In the genomic region with DNA sequence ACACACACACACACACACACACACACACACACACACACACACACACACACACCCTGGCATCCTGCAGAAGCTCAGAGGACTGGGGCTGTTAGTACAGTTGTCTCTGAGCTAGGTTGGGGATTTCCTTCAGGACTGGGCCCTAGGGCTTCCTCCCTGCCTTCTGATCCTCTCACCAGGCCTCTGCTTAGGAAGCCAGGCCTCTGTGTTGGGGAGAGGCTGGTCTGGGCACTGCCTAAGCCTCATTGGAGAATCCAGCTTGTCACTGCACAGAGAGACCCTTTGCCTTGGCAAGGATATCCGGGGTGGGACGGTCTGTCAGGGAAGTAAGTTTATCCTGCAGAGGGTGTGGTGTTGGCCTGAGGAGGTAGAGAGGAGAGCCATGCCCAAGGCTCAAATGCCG, we compare ENCODE assay signal across 8 mouse cellular contexts. TPM values are rescaled to one million over a fixed set of nuclear protein-coding genes. Genes with fewer than 3 reads are reported as not detected.
A peak's percentile ranks its signal among the peaks of the same experiment; 100 is the strongest.
DNase-seq lines count a peak whose midpoint lies in the region; ATAC-seq and TF ChIP-seq lines count a peak whose summit lies in the region.

No protein-coding gene starts in this region.

- no peaks in the 10 kb centered on the region for H3K36me3 ChIP-seq in midbrain, embryonic 11.5 days (ENCODE audit: control insufficient read depth, insufficient read depth, low read length)
- no peaks in the 10 kb centered on the region for H3K36me3 ChIP-seq in midbrain, embryonic 15.5 days (replicated peaks)
- no peaks in the 10 kb centered on the region for H3K36me3 ChIP-seq in heart, embryonic 15.5 days
- H3K36me3 ChIP-seq in liver, embryonic 14.5 days (replicated peaks; ENCODE audit: control insufficient read depth, insufficient read depth, low read depth) = no peaks in the 10 kb centered on the region
- H3K36me3 ChIP-seq in stomach, embryonic 15.5 days = no peaks in the 10 kb centered on the region

- H3K9ac ChIP-seq in midbrain, embryonic 11.5 days (ENCODE audit: low read length) = 0 out of 2 replicates have a peak overlapping the region, but pooled peaks have one; percentile 7
- no peak overlapping the region for H3K9ac ChIP-seq in midbrain, embryonic 15.5 days
- peak overlapping the region; percentile 80 for H3K9ac ChIP-seq in heart, embryonic 15.5 days
- H3K9ac ChIP-seq in liver, embryonic 14.5 days (replicated peaks) = 0 out of 2 replicates have a peak overlapping the region, but pooled peaks have one; percentile 7
- peak overlapping the region; percentile 85; the same call in 1 of the 2 replicates for H3K9ac ChIP-seq in stomach, embryonic 15.5 days

- H3K4me2 ChIP-seq in midbrain, embryonic 11.5 days = no peak overlapping the region
- no peak overlapping the region for H3K4me2 ChIP-seq in midbrain, embryonic 15.5 days
- H3K4me2 ChIP-seq in heart, embryonic 15.5 days = peak overlapping the region; percentile 78
- H3K4me2 ChIP-seq in liver, embryonic 14.5 days (ENCODE audit: low read depth) = peak overlapping the region; percentile 94
- H3K4me2 ChIP-seq in stomach, embryonic 15.5 days = peak overlapping the region; percentile 66

- no peak overlapping the region for H3K4me3 ChIP-seq in midbrain, embryonic 11.5 days (ENCODE audit: low read depth, low read length)
- H3K4me3 ChIP-seq in midbrain, embryonic 15.5 days = no peak overlapping the region
- peak overlapping the region; percentile 70 for H3K4me3 ChIP-seq in heart, embryonic 15.5 days
- peak overlapping the region; percentile 82 to 87; a peak in 3 of 4 replicates for H3K4me3 ChIP-seq in liver, embryonic 14.5 days (ENCODE audit: insufficient read depth in 1 of 2, low read depth in 2 of 2, low read length in 2 of 2)
- peak overlapping the region; percentile 69 for H3K4me3 ChIP-seq in stomach, embryonic 15.5 days (replicated peaks)

- ATAC-seq in midbrain, embryonic 11.5 days (ENCODE audit: low FRiP score) = no peak
- no peak for ATAC-seq in midbrain, embryonic 15.5 days (replicated peaks)
- ATAC-seq in heart, embryonic 15.5 days (replicated peaks; ENCODE audit: insufficient number of reproducible peaks, insufficient read depth, low FRiP score, low read depth) = peak; percentile 15; the same call in 1 of the 2 replicates
- ATAC-seq in liver, embryonic 14.5 days (ENCODE audit: insufficient read depth) = no peak
- no peak for ATAC-seq in stomach, embryonic 15.5 days (ENCODE audit: insufficient read depth, low FRiP score, low read depth)

- 51% methylated on average over 3 of the region's 3 CpGs for WGBS in midbrain, embryonic 11.5 days
- 54% methylated on average over 3 of the region's 3 CpGs for WGBS in midbrain, embryonic 15.5 days
- 10% methylated on average over 3 of the region's 3 CpGs for WGBS in heart, embryonic 15.5 days
- WGBS in liver, embryonic 14.5 days (ENCODE audit: insufficient replicate concordance) = 12% methylated on average over 3 of the region's 3 CpGs
- WGBS in stomach, embryonic 15.5 days = 16% methylated on average over 3 of the region's 3 CpGs

- peaks cover 11% of the 10 kb centered on the region for H3K4me1 ChIP-seq in midbrain, embryonic 11.5 days (ENCODE audit: control insufficient read depth, insufficient read depth, low read length)
- peaks cover 23% of the 10 kb centered on the region for H3K4me1 ChIP-seq in midbrain, embryonic 15.5 days
- H3K4me1 ChIP-seq in heart, embryonic 15.5 days (replicated peaks) = peaks cover 72% of the 10 kb centered on the region
- H3K4me1 ChIP-seq in liver, embryonic 14.5 days (replicated peaks; ENCODE audit: control insufficient read depth in 2 of 2, insufficient read depth in 2 of 2, low read length in 1 of 2) = peaks cover 11 to 33% of the 10 kb centered on the region in 2 experiments; a peak in 3 of 4 replicates
- H3K4me1 ChIP-seq in stomach, embryonic 15.5 days = peaks cover 62% of the 10 kb centered on the region

- TF ChIP-seq EP300 in liver, embryonic 14.5 days (IDR thresholded peaks at IDR 0.05; ENCODE audit: low read depth) = no peak

- H3K9me3 ChIP-seq in midbrain, embryonic 11.5 days (ENCODE audit: control insufficient read depth, low read length) = no peaks in the 10 kb centered on the region
- no peaks in the 10 kb centered on the region for H3K9me3 ChIP-seq in midbrain, embryonic 15.5 days
- H3K9me3 ChIP-seq in heart, embryonic 15.5 days (replicated peaks) = no peaks in the 10 kb centered on the region
- H3K9me3 ChIP-seq in liver, embryonic 14.5 days (ENCODE audit: control insufficient read depth, low read length) = no peaks in the 10 kb centered on the region
- H3K9me3 ChIP-seq in stomach, embryonic 15.5 days = no peaks in the 10 kb centered on the region

- TF ChIP-seq CTCF in liver, embryonic 14.5 days (IDR thresholded peaks at IDR 0.05; ENCODE audit: low read depth) = no peak

- H3K27me3 ChIP-seq in midbrain, embryonic 11.5 days (ENCODE audit: control insufficient read depth, insufficient read depth, low read length) = no peaks in the 10 kb centered on the region
- H3K27me3 ChIP-seq in midbrain, embryonic 15.5 days (replicated peaks) = no peaks in the 10 kb centered on the region
- no peaks in the 10 kb centered on the region for H3K27me3 ChIP-seq in heart, embryonic 15.5 days
- no peaks in the 10 kb centered on the region for H3K27me3 ChIP-seq in liver, embryonic 14.5 days (ENCODE audit: control insufficient read depth, insufficient read depth, low read length)
- no peaks in the 10 kb centered on the region for H3K27me3 ChIP-seq in stomach, embryonic 15.5 days (replicated peaks)

- H3K27ac ChIP-seq in midbrain, embryonic 11.5 days (ENCODE audit: low read depth, low read length) = no peak overlapping the region
- no peak overlapping the region for H3K27ac ChIP-seq in midbrain, embryonic 15.5 days
- peak overlapping the region; percentile 93 for H3K27ac ChIP-seq in heart, embryonic 15.5 days
- H3K27ac ChIP-seq in liver, embryonic 14.5 days = no peak overlapping the region
- peak overlapping the region; percentile 98 for H3K27ac ChIP-seq in stomach, embryonic 15.5 days

- no peak for DNase-seq in midbrain, embryonic 11.5 days (ENCODE audit: low spot score, missing footprints)
- no peak for DNase-seq in liver, embryonic 14.5 days (ENCODE audit: low read depth in 3 of 3, low spot score in 3 of 3)
- no peak for DNase-seq in gastrocnemius, adult 18-20 months (ENCODE audit: low spot score)
- no peak for DNase-seq in layer of hippocampus, postnatal 10 days (ENCODE audit: low spot score in 2 of 2)
- no peak for DNase-seq in adrenal gland, adult 2 months

RNA-seq across cellular contexts. Expression of a gene that starts 10.4 kb away (rescaled TPM):
- 33.2 and 34.1 TPM in 2 replicates for polyA plus RNA-seq in midbrain, embryonic 11.5 days (2014; fragmentation: Nextera tagmentation; extraction: Ambion mirVana)
- 13.9 and 14.7 TPM in 2 replicates for polyA plus RNA-seq in midbrain, embryonic 15.5 days (2015; fragmentation: Nextera tagmentation; extraction: Ambion mirVana)
- polyA plus RNA-seq in heart, embryonic 15.5 days (2015; fragmentation: Nextera tagmentation; extraction: Ambion mirVana) = 149 and 169 TPM in 2 replicates
- polyA plus RNA-seq in liver, embryonic 14.5 days (2012; rRNA removed) = 35.7 and 38.2 TPM in 2 replicates
- 33.8 and 34.7 TPM in 2 replicates for polyA plus RNA-seq in liver, embryonic 14.5 days (2014; fragmentation: Nextera tagmentation; extraction: Ambion mirVana)
- polyA plus RNA-seq in stomach, embryonic 15.5 days (2015; fragmentation: Nextera tagmentation; extraction: Ambion mirVana) = 225 and 236 TPM in 2 replicates
- total RNA-seq in gastrocnemius, adult 18-20 months (2021) = 10 to 100 TPM; 21.6 to 31.7 TPM
- 10 to 100 TPM; 82.2 to 91.4 TPM for total RNA-seq in layer of hippocampus, postnatal 10 days (2021)
- 100 to 1,000 TPM in 1 of 2 experiments, 10 to 100 TPM in 1; 68.0 to 133 TPM for total RNA-seq in adrenal gland, adult 2 months (2021)
- polyA plus RNA-seq in adrenal gland, adult 2 months (2012; rRNA removed) = 65.7 and 70.2 TPM in 2 replicates

RNA-seq across cellular contexts. Expression of a gene that starts 35.6 kb away (rescaled TPM):
- polyA plus RNA-seq in midbrain, embryonic 11.5 days (2014; fragmentation: Nextera tagmentation; extraction: Ambion mirVana) = 16.9 and 19.4 TPM in 2 replicates
- 27.6 and 31.4 TPM in 2 replicates for polyA plus RNA-seq in midbrain, embryonic 15.5 days (2015; fragmentation: Nextera tagmentation; extraction: Ambion mirVana)
- 70.5 and 85.0 TPM in 2 replicates for polyA plus RNA-seq in heart, embryonic 15.5 days (2015; fragmentation: Nextera tagmentation; extraction: Ambion mirVana)
- polyA plus RNA-seq in liver, embryonic 14.5 days (2012; rRNA removed) = 3.2 TPM in 2 replicates
- 4.5 and 5.2 TPM in 2 replicates for polyA plus RNA-seq in liver, embryonic 14.5 days (2014; fragmentation: Nextera tagmentation; extraction: Ambion mirVana)
- 79.8 and 95.3 TPM in 2 replicates for polyA plus RNA-seq in stomach, embryonic 15.5 days (2015; fragmentation: Nextera tagmentation; extraction: Ambion mirVana)
- total RNA-seq in gastrocnemius, adult 18-20 months (2021) = 100 to 1,000 TPM; 152 to 154 TPM
- 10 to 100 TPM; 12.3 to 12.7 TPM for total RNA-seq in layer of hippocampus, postnatal 10 days (2021)
- 10 to 100 TPM; 35.1 to 83.1 TPM for total RNA-seq in adrenal gland, adult 2 months (2021)
- 119 and 180 TPM in 2 replicates for polyA plus RNA-seq in adrenal gland, adult 2 months (2012; rRNA removed)

RNA-seq across cellular contexts. Expression of a gene that starts 48.9 kb away (rescaled TPM):
- 0.95 and 1.3 TPM in 2 replicates for polyA plus RNA-seq in midbrain, embryonic 11.5 days (2014; fragmentation: Nextera tagmentation; extraction: Ambion mirVana)
- polyA plus RNA-seq in midbrain, embryonic 15.5 days (2015; fragmentation: Nextera tagmentation; extraction: Ambion mirVana) = 0.56 and 1.9 TPM in 2 replicates
- polyA plus RNA-seq in heart, embryonic 15.5 days (2015; fragmentation: Nextera tagmentation; extraction: Ambion mirVana) = 3,693 and 4,133 TPM in 2 replicates
- polyA plus RNA-seq in liver, embryonic 14.5 days (2012; rRNA removed) = 0.95 and 1.3 TPM in 2 replicates
- polyA plus RNA-seq in liver, embryonic 14.5 days (2014; fragmentation: Nextera tagmentation; extraction: Ambion mirVana) = 1.5 and 1.7 TPM in 2 replicates
- polyA plus RNA-seq in stomach, embryonic 15.5 days (2015; fragmentation: Nextera tagmentation; extraction: Ambion mirVana) = 8.8 and 15.3 TPM in 2 replicates
- 100 to 1,000 TPM; 310 to 354 TPM for total RNA-seq in gastrocnemius, adult 18-20 months (2021)
- not detected for total RNA-seq in layer of hippocampus, postnatal 10 days (2021)
- not detected for total RNA-seq in adrenal gland, adult 2 months (2021)
- 0.15 and 0.28 TPM in 2 replicates for polyA plus RNA-seq in adrenal gland, adult 2 months (2012; rRNA removed)

Comparison
In these comparisons a context has a peak if more than half of its experiments do, and no peak if none do; other contexts are left out.
1. H3K27ac ChIP-seq: peak in heart, embryonic 15.5 days (single experiment) and stomach, embryonic 15.5 days (single experiment); none in midbrain, embryonic 11.5 days (single experiment), midbrain, embryonic 15.5 days (single experiment) and liver, embryonic 14.5 days (single experiment).
2. H3K4me2 ChIP-seq: peak in heart, embryonic 15.5 days (single experiment), liver, embryonic 14.5 days (single experiment) and stomach, embryonic 15.5 days (single experiment); none in midbrain, embryonic 11.5 days (single experiment) and midbrain, embryonic 15.5 days (single experiment).
3. H3K4me3 ChIP-seq: peak in heart, embryonic 15.5 days (single experiment), liver, embryonic 14.5 days (2 of 2) and stomach, embryonic 15.5 days (single experiment); none in midbrain, embryonic 11.5 days (single experiment) and midbrain, embryonic 15.5 days (single experiment).
4. RNA of a gene that starts 48.9 kb away (polyA plus RNA-seq): 3,693 to 4,133 TPM in heart, embryonic 15.5 days; 8.8 to 15.3 TPM in stomach, embryonic 15.5 days, 0.95 to 1.7 TPM in liver, embryonic 14.5 days, 0.95 to 1.3 TPM in midbrain, embryonic 11.5 days, 0.56 to 1.9 TPM in midbrain, embryonic 15.5 days and 0.15 to 0.28 TPM in adrenal gland, adult 2 months; every median in the first group is over 100 times any median in the second.